Mouse (Mus musculus): ENCODE measurements around the gene Myct1. TPM values are rescaled to one million over a fixed set of nuclear protein-coding genes. Genes with fewer than 3 reads are reported as not detected.

Myct1 gene
- 2.0 TPM in 2 replicates for polyA plus RNA-seq (2012; rRNA removed)

GRCm38 (mm10) chr10:5593464-5593863, at the start of gene Myct1:
Gene Myct1, plus strand, starts transcription at chr10:5593775.

DNA sequence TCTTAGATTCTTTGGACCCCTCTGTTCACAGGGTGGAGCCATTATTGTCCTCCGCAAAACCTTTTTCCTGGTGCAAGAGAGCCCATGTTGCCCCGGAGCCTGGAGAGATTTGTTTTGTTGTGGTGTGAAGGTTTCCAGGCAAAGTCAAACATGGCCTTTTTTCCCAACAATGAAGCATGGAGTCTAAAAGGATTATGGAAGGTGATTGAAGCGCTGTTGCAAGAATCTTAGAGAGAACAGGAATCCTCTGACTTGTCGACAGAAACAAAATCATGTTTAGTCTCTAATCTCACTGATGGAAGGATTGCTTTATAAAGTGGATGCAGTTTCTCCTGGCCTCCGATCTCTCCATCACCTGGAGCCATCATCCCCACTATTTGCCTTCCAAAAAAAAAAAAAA, 42.2 kb upstream of the Myct1 start, which contains the start of gene Syne1:
Gene Syne1, minus strand, starts transcription at position 101 of the 400 bp plus-strand sequence.

DNA sequence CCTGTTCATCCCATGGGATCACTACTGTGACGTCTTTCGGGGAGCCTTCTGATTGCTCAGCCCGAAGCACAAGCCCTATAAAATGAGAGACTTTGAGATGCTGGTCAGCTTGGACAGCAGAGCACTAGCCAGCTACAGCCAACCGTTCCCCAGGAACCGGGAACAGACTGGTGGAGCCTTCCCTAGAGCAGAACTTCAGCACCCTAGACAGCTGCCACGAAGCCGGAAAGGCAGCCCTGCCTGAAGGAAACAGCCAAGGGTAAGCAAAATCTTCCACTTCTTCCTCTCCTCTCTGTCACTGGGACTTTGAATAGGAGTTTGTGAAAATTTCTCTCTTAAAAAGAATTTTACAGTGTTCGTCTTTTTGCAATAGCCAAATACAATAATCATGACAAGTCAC, 45.5 kb downstream of the Myct1 start, which contains the start of gene Vip:
Gene Vip, plus strand, starts transcription at position 107 of the 400 bp plus-strand sequence.

Other genes starting within 250 kb of the Myct1 start
- gene Syne1, start 42.3 kb upstream of the Myct1 start, polyA plus RNA-seq (2012; rRNA removed): 6.6 and 9.9 TPM in 2 replicates
- 0.04 and 0.05 TPM in 2 replicates for gene Vip, start 45.4 kb downstream of the Myct1 start, polyA plus RNA-seq (2012; rRNA removed)
- gene Fbxo5, start 211.8 kb downstream of the Myct1 start, polyA plus RNA-seq (2012; rRNA removed): 16.3 and 19.0 TPM in 2 replicates
- 2.2 and 2.9 TPM in 2 replicates for gene Mtrf1l, start 230.1 kb downstream of the Myct1 start, polyA plus RNA-seq (2012; rRNA removed)

All from liver, embryonic 18 days (tissue).